Mouse (Mus musculus): ENCODE measurements at regions not wholly inside any gene's neighbourhood (a gene's known extent, or its start where the extent isn't known, plus 50 kb on each side); places are given as distances from the start of the nearest gene placed in this dataset.

DNA sequence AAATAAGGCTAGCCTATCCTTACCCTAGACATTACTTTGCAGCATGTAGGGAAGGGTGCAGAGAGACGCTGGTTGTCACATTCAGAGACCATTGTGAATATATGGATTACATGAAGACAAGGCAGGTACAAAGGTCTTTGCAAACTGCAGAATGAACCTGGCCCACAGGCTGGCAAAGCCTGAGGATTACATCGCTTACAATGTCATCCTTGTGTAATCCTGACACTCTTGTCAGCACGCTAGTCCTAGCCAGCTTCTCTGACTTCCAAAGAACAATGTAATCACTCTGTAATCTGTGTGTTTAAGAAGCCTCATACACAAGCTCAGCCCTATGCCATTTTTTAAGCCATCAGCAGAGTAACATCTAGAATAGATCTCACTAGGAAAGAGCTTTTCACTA lies 69.6 kb upstream of the Foxq1 start:
- H3K4me3 ChIP-seq, result no peak overlapping the region
- no peaks in the 10 kb centered on the region for H3K79me2 ChIP-seq (ENCODE audit: control insufficient read depth, insufficient read depth)
- no peak for TF ChIP-seq MAX (IDR thresholded peaks at IDR 0.05; ENCODE audit: low read depth)
- no peak overlapping the region for H3ac ChIP-seq (ENCODE audit: control insufficient read depth, insufficient read length)
- no peaks in the 10 kb centered on the region for H3K36me3 ChIP-seq (ENCODE audit: control insufficient read depth, insufficient read depth)
- no peaks in the 10 kb centered on the region for H3K27me3 ChIP-seq (ENCODE audit: control insufficient read depth, insufficient read depth, insufficient read length)
- H3K4me2 ChIP-seq (ENCODE audit: low read depth), result no peak overlapping the region

DNA sequence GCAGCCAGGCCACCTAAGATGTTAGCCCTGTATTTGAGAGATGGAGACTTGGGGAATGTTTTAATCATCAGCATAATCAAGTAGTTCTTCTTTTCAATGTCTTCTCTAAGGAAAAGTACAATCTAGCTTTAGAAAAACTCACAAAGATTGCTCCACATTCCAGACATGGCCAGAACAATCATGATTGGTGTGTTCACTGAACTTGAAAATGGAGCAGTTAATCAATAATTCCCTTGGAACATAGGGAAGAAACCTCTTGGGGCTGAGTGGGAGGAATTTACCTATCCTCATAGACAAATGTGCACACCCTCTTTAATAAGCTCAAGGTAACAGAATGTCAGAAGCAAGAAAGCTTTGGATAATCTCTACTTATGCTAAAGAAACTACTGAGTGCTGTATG lies 67.7 kb upstream of the Foxq1 start:
- Histone ChIP-seq H3K79me2 (ENCODE audit: control insufficient read depth, insufficient read depth) (no peaks in the 10 kb centered on the region), H3K36me3 (ENCODE audit: control insufficient read depth, insufficient read depth) (no peaks in the 10 kb centered on the region), H3K27me3 (ENCODE audit: control insufficient read depth, insufficient read depth, insufficient read length) (no peaks in the 10 kb centered on the region), H3K4me3 (no peak overlapping the region), H3K4me2 (ENCODE audit: low read depth) (no peak overlapping the region), H3ac (ENCODE audit: control insufficient read depth, insufficient read length) (no peak overlapping the region)
- no peak for TF ChIP-seq MYOG (IDR thresholded peaks at IDR 0.05; ENCODE audit: control insufficient read depth in 1 of 3, insufficient read depth in 1 of 3, insufficient read length in 2 of 3, low read depth in 2 of 3)
- TF ChIP-seq MAX (IDR thresholded peaks at IDR 0.05; ENCODE audit: low read depth), result no peak
- no peak for TF ChIP-seq REST (IDR thresholded peaks at IDR 0.05; ENCODE audit: insufficient read depth, insufficient read length)
- TF ChIP-seq CEBPB (IDR thresholded peaks at IDR 0.05; ENCODE audit: insufficient read depth, poor library complexity, severe bottlenecking), result no peak
- TF ChIP-seq SRF (IDR thresholded peaks at IDR 0.05; ENCODE audit: control insufficient read depth, insufficient read length, low read depth), result no peak
- TF ChIP-seq MYOD1 (IDR thresholded peaks at IDR 0.05; ENCODE audit: control insufficient read depth in 1 of 3, insufficient read length in 2 of 3, low read depth in 2 of 3), result no peak
- no peak for TF ChIP-seq POLR2A (IDR thresholded peaks at IDR 0.05; ENCODE audit: insufficient read length, low read depth)
- TF ChIP-seq POLR2AphosphoS2 (IDR thresholded peaks at IDR 0.05; ENCODE audit: insufficient read length, low read depth), result no peak
- no peak for TF ChIP-seq TCF12 (IDR thresholded peaks at IDR 0.05; ENCODE audit: insufficient read depth, poor library complexity, severe bottlenecking)
- no peak for TF ChIP-seq TCF3 (IDR thresholded peaks at IDR 0.05; ENCODE audit: insufficient read length, low read depth)
- no peak for TF ChIP-seq E2F4 (IDR thresholded peaks at IDR 0.05; ENCODE audit: insufficient read depth)
- no peak for TF ChIP-seq USF1 (IDR thresholded peaks at IDR 0.05; ENCODE audit: low read depth)

DNA sequence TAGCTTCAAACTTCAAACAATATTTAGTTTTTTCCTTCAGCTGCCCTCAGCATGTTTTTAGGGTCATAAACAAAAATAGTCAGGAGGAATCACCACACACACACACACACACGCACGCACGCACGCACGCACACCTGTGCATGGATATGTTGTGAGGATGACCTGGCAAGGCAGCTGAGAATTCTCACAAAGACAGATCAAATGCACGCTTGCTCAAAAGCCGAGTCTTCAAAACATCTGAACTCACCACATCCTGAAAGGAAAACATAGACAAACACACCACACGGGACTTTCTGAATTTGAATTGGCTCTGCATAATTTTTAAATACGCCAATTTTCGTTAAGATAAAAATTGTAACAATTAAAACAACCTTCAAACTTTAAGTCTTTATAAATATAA lies 52.7 kb upstream of the Foxq1 start:
- Histone ChIP-seq H3ac (ENCODE audit: control insufficient read depth, insufficient read length) (no peak overlapping the region), H3K4me3 (no peak overlapping the region), H3K27me3 (ENCODE audit: control insufficient read depth, insufficient read depth, insufficient read length) (no peaks in the 10 kb centered on the region), H3K36me3 (ENCODE audit: control insufficient read depth, insufficient read depth) (no peaks in the 10 kb centered on the region), H3K79me2 (ENCODE audit: control insufficient read depth, insufficient read depth) (no peaks in the 10 kb centered on the region), H3K4me2 (ENCODE audit: low read depth) (no peak overlapping the region)
- TF ChIP-seq MYOD1 (IDR thresholded peaks at IDR 0.05; ENCODE audit: control insufficient read depth in 1 of 3, insufficient read length in 2 of 3, low read depth in 2 of 3), result no peak
- no peak for TF ChIP-seq E2F4 (IDR thresholded peaks at IDR 0.05; ENCODE audit: insufficient read depth)
- no peak for TF ChIP-seq CEBPB (IDR thresholded peaks at IDR 0.05; ENCODE audit: insufficient read depth, poor library complexity, severe bottlenecking)
- TF ChIP-seq USF1 (IDR thresholded peaks at IDR 0.05; ENCODE audit: low read depth), result no peak
- no peak for TF ChIP-seq TCF12 (IDR thresholded peaks at IDR 0.05; ENCODE audit: insufficient read depth, poor library complexity, severe bottlenecking)
- no peak for TF ChIP-seq REST (IDR thresholded peaks at IDR 0.05; ENCODE audit: insufficient read depth, insufficient read length)
- TF ChIP-seq TCF3 (IDR thresholded peaks at IDR 0.05; ENCODE audit: insufficient read length, low read depth), result no peak
- TF ChIP-seq MAX (IDR thresholded peaks at IDR 0.05; ENCODE audit: low read depth), result no peak
- TF ChIP-seq MYOG (IDR thresholded peaks at IDR 0.05; ENCODE audit: control insufficient read depth in 1 of 3, insufficient read depth in 1 of 3, insufficient read length in 2 of 3, low read depth in 2 of 3), result no peak
- no peak for TF ChIP-seq SRF (IDR thresholded peaks at IDR 0.05; ENCODE audit: control insufficient read depth, insufficient read length, low read depth)
- no peak for TF ChIP-seq POLR2A (IDR thresholded peaks at IDR 0.05; ENCODE audit: insufficient read length, low read depth)
- no peak for TF ChIP-seq POLR2AphosphoS2 (IDR thresholded peaks at IDR 0.05; ENCODE audit: insufficient read length, low read depth)

DNA sequence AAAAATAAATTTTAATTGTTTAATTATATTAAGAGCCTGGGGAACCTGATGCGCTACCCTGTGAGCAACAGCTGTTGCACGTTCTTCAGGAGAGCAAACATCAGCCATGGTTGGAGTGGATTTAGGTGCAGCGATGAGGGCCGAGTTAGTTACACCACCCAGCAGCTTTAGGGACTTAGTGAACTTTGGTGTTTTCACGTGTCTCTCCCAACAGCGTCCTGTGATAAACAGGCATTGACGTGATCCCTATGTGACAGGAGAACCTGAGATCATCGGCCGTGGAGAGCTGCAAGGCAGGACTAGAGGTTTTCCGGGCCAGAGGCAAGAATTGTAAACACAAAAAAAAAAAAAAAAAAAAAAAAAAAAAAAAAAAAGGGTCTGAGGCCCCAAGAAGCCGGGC lies 52.1 kb upstream of the Foxq1 start:
- Histone ChIP-seq H3K27me3 (ENCODE audit: control insufficient read depth, insufficient read depth, insufficient read length) (no peaks in the 10 kb centered on the region), H3ac (ENCODE audit: control insufficient read depth, insufficient read length) (no peak overlapping the region), H3K36me3 (ENCODE audit: control insufficient read depth, insufficient read depth) (no peaks in the 10 kb centered on the region), H3K4me2 (ENCODE audit: low read depth) (no peak overlapping the region), H3K79me2 (ENCODE audit: control insufficient read depth, insufficient read depth) (no peaks in the 10 kb centered on the region), H3K4me3 (no peak overlapping the region)
- TF ChIP-seq MAX (IDR thresholded peaks at IDR 0.05; ENCODE audit: low read depth), result no peak
- TF ChIP-seq REST (IDR thresholded peaks at IDR 0.05; ENCODE audit: insufficient read depth, insufficient read length), result no peak
- no peak for TF ChIP-seq SRF (IDR thresholded peaks at IDR 0.05; ENCODE audit: control insufficient read depth, insufficient read length, low read depth)

DNA sequence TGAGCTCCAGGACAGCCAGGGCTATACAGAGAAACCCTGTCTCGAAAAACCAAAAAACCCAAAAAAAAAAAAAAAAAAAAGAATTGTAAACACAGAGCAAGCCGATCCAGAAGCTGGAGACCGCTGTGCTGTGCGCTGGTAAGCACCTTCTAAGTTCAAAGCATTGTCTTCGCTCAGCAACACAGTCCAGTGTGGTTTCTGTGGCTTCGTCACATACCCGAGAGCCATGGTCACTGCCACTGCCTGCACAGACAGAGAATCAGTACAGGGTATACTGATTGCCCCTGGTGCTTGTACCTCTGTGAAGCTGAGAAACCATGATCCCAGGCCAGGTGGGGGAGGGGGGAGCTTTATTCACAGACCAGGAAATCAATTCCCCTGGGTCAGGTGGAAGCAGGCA lies 51.6 kb upstream of the Foxq1 start:
- Histone ChIP-seq H3ac (ENCODE audit: control insufficient read depth, insufficient read length) (no peak overlapping the region), H3K79me2 (ENCODE audit: control insufficient read depth, insufficient read depth) (no peaks in the 10 kb centered on the region), H3K27me3 (ENCODE audit: control insufficient read depth, insufficient read depth, insufficient read length) (no peaks in the 10 kb centered on the region), H3K4me3 (no peak overlapping the region), H3K36me3 (ENCODE audit: control insufficient read depth, insufficient read depth) (no peaks in the 10 kb centered on the region), H3K4me2 (ENCODE audit: low read depth) (no peak overlapping the region)
- TF ChIP-seq MAX (IDR thresholded peaks at IDR 0.05; ENCODE audit: low read depth) (no peak), REST (IDR thresholded peaks at IDR 0.05; ENCODE audit: insufficient read depth, insufficient read length) (no peak), MYOD1 (IDR thresholded peaks at IDR 0.05; ENCODE audit: control insufficient read depth in 1 of 3, insufficient read length in 2 of 3, low read depth in 2 of 3) (no peak), POLR2A (IDR thresholded peaks at IDR 0.05; ENCODE audit: insufficient read length, low read depth) (no peak), CEBPB (IDR thresholded peaks at IDR 0.05; ENCODE audit: insufficient read depth, poor library complexity, severe bottlenecking) (no peak), TCF12 (IDR thresholded peaks at IDR 0.05; ENCODE audit: insufficient read depth, poor library complexity, severe bottlenecking) (no peak), USF1 (IDR thresholded peaks at IDR 0.05; ENCODE audit: low read depth) (no peak), TCF3 (IDR thresholded peaks at IDR 0.05; ENCODE audit: insufficient read length, low read depth) (no peak), POLR2AphosphoS2 (IDR thresholded peaks at IDR 0.05; ENCODE audit: insufficient read length, low read depth) (no peak), E2F4 (IDR thresholded peaks at IDR 0.05; ENCODE audit: insufficient read depth) (no peak), MYOG (IDR thresholded peaks at IDR 0.05; ENCODE audit: control insufficient read depth in 1 of 3, insufficient read depth in 1 of 3, insufficient read length in 2 of 3, low read depth in 2 of 3) (no peak), SRF (IDR thresholded peaks at IDR 0.05; ENCODE audit: control insufficient read depth, insufficient read length, low read depth) (no peak)

Data from myocyte (in vitro differentiated cells).